Mouse (Mus musculus) heart, embryonic 16.5 days (tissue): ENCODE measurements at regions not wholly inside any gene's neighbourhood (a gene's known extent, or its start where the extent isn't known, plus 50 kb on each side); places are given as distances from the start of the nearest gene placed in this dataset.

Source experiments
- ATAC-seq: fragments of 200-750 bp; cut with Nextera tagmentation; replicated peaks from 2 replicates; pipeline ENCODE4 v1.8.0; 2017; ENCODE audit warnings: moderate number of reproducible peaks; ENCODE audit not compliant: insufficient read depth, low FRiP score; ENCODE audit errors: extremely low read depth
- H3K27ac ChIP-seq: fragments of 300-500 bp; sonication (generic); 2 replicates; pipeline ENCODE4 v1.5.1; 2014; ENCODE audit warnings: mild to moderate bottlenecking, low read length, control low read depth, moderate library complexity
- H3K27me3 ChIP-seq: fragments of 300-500 bp; sonication (generic); 2 replicates; pipeline ENCODE4 v1.6.1; 2014; ENCODE audit warnings: low read length, mixed read lengths; ENCODE audit not compliant: control insufficient read depth, insufficient read depth
- H3K36me3 ChIP-seq: fragments of 300-500 bp; sonication (generic); 2 replicates; pipeline ENCODE4 v1.6.1; 2014; ENCODE audit not compliant: control insufficient read depth, insufficient read depth
- H3K4me1 ChIP-seq: fragments of 300-500 bp; sonication (generic); 2 replicates; pipeline ENCODE4 v1.6.1; 2014; ENCODE audit warnings: low read length, mixed read lengths; ENCODE audit not compliant: control insufficient read depth, insufficient read depth
- H3K4me2 ChIP-seq: fragments of 300-500 bp; sonication (generic); 2 replicates; pipeline ENCODE4 v1.6.1; 2014; ENCODE audit warnings: low read depth, mild to moderate bottlenecking, control low read depth, low read length
- H3K4me3 ChIP-seq: fragments of 300-500 bp; sonication (generic); 2 replicates; pipeline ENCODE4 v1.5.1; 2014; ENCODE audit warnings: mild to moderate bottlenecking, control low read depth, low read length
- H3K9ac ChIP-seq: fragments of 300-500 bp; sonication (generic); 2 replicates; pipeline ENCODE4 v1.6.1; 2014; ENCODE audit warnings: low read length, control low read depth
- H3K9me3 ChIP-seq: fragments of 300-500 bp; sonication (generic); replicated peaks from 2 replicates; pipeline ENCODE4 v1.6.1; 2016; ENCODE audit warnings: low read length; ENCODE audit not compliant: control insufficient read depth
- WGBS: fragments of 180-500 bp; shearing (Covaris S2); extraction: QIAGEN DNeasy Blood & Tissue Kit; methylation state at CpG from one replicate; pipeline ENCODE4 v1.1.7; 2014; 5-methylcytosine and 5-hydroxymethylcytosine counted together

GRCm38 (mm10) chr4:105879891-105880290 is 90.2 kb downstream of the Gm12728 start:
- Histone ChIP-seq H3K4me2 (no peak overlapping the region), H3K4me1 (peaks cover 13% of the 10 kb centered on the region), H3K4me3 (no peak overlapping the region), H3K9ac (no peak overlapping the region), H3K27me3 (no peaks in the 10 kb centered on the region), H3K27ac (0 out of 2 replicates have a peak overlapping the region, but pooled peaks have one; percentile 33), H3K36me3 (no peaks in the 10 kb centered on the region), H3K9me3 (no peaks in the 10 kb centered on the region)
- 33% methylated on average over 3 of the region's 3 CpGs for WGBS
- peak; percentile 55 for ATAC-seq

- Histone ChIP-seq H3K27me3 (no peaks in the 10 kb centered on the region), H3K4me3 (no peak overlapping the region), H3K36me3 (no peaks in the 10 kb centered on the region), H3K9me3 (no peaks in the 10 kb centered on the region), H3K27ac (no peak overlapping the region), H3K4me1 (peaks cover 13% of the 10 kb centered on the region), H3K4me2 (no peak overlapping the region), H3K9ac (no peak overlapping the region)
- WGBS: 51% methylated on average over 3 of the region's 3 CpGs
- no peak for ATAC-seq
Observed at GRCm38 (mm10) chr4:105884791-105885190, 95.1 kb downstream of the Gm12728 start.

- H3K36me3 ChIP-seq: no peaks in the 10 kb centered on the region
- H3K4me1 ChIP-seq: no peaks in the 10 kb centered on the region; the same call in 1 of the 2 replicates
- no peak overlapping the region for H3K27ac ChIP-seq
- no peaks in the 10 kb centered on the region for H3K27me3 ChIP-seq
- no peak overlapping the region for H3K4me2 ChIP-seq
- H3K9me3 ChIP-seq: no peaks in the 10 kb centered on the region
- H3K4me3 ChIP-seq: no peak overlapping the region
- no peak for ATAC-seq
- no peak overlapping the region for H3K9ac ChIP-seq
- WGBS: 51% methylated on average over 4 of the region's 4 CpGs
Observed at GRCm38 (mm10) chr4:105891438-105891837, 101.8 kb downstream of the Gm12728 start.

DNA sequence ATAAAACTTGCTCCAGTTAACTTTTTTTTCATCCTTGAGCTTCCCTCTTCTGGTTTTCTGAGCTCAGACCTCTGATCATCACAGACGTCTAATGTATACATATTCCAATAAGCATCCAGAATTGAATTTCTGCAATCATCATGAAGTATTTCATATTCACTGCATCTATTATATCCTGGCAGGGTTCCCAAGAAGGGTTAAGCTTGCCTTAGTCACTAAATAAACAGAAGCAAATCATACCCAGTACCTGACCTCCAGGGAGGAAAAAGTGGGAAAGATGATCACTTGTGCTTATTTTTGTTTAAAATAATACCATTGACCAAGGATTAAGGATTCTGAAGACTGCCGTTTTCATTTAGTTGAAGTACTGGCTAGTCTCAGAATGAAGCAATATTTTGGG is 102.4 kb downstream of the Gm12728 start:
- Histone ChIP-seq H3K27me3 (no peaks in the 10 kb centered on the region), H3K36me3 (no peaks in the 10 kb centered on the region), H3K9ac (no peak overlapping the region), H3K4me3 (no peak overlapping the region), H3K4me1 (no peaks in the 10 kb centered on the region; the same call in 1 of the 2 replicates), H3K27ac (no peak overlapping the region), H3K4me2 (no peak overlapping the region), H3K9me3 (no peaks in the 10 kb centered on the region)
- ATAC-seq: no peak
- 78% methylated on average over 2 of the region's 2 CpGs for WGBS

- H3K9ac ChIP-seq: no peak overlapping the region
- no peak for ATAC-seq
- H3K27me3 ChIP-seq: no peaks in the 10 kb centered on the region
- H3K36me3 ChIP-seq: no peaks in the 10 kb centered on the region
- H3K27ac ChIP-seq: no peak overlapping the region
- no peak overlapping the region for H3K4me3 ChIP-seq
- H3K4me2 ChIP-seq: no peak overlapping the region
- no peaks in the 10 kb centered on the region for H3K9me3 ChIP-seq
- 73% methylated on average over 2 of the region's 2 CpGs for WGBS
- no peaks in the 10 kb centered on the region; the same call in 1 of the 2 replicates for H3K4me1 ChIP-seq
Observed at GRCm38 (mm10) chr4:105895116-105895515, 105.4 kb downstream of the Gm12728 start.

GRCm38 (mm10) chr4:105898054-105898847 is 108.6 kb downstream of the Gm12728 start:
- H3K9me3 ChIP-seq: no peaks in the 10 kb centered on the region
- no peaks in the 10 kb centered on the region for H3K36me3 ChIP-seq
- ATAC-seq: no peak
- no peaks in the 10 kb centered on the region; the same call in 1 of the 2 replicates for H3K4me1 ChIP-seq
- no peak overlapping the region for H3K4me2 ChIP-seq
- no peak overlapping the region for H3K9ac ChIP-seq
- no peak overlapping the region for H3K4me3 ChIP-seq
- H3K27me3 ChIP-seq: no peaks in the 10 kb centered on the region
- 89% methylated on average over 5 of the region's 5 CpGs for WGBS
- no peak overlapping the region for H3K27ac ChIP-seq

GRCm38 (mm10) chr4:105904896-105905295 is 115.2 kb downstream of the Gm12728 start:
- Histone ChIP-seq H3K9me3 (no peaks in the 10 kb centered on the region), H3K36me3 (no peaks in the 10 kb centered on the region), H3K27ac (no peak overlapping the region), H3K27me3 (no peaks in the 10 kb centered on the region; the same call in 1 of the 2 replicates), H3K4me2 (no peak overlapping the region), H3K9ac (no peak overlapping the region), H3K4me1 (no peaks in the 10 kb centered on the region), H3K4me3 (no peak overlapping the region)
- no peak for ATAC-seq
- WGBS: 73% methylated on average over 8 of the region's 8 CpGs

GRCm38 (mm10) chr4:105906411-105906810 is 116.7 kb downstream of the Gm12728 start:
- no peak for ATAC-seq
- Histone ChIP-seq H3K4me1 (no peaks in the 10 kb centered on the region), H3K9ac (no peak overlapping the region), H3K36me3 (no peaks in the 10 kb centered on the region), H3K4me3 (no peak overlapping the region), H3K9me3 (no peaks in the 10 kb centered on the region), H3K4me2 (no peak overlapping the region), H3K27ac (no peak overlapping the region), H3K27me3 (no peaks in the 10 kb centered on the region; the same call in 1 of the 2 replicates)
- WGBS: 79% methylated on average over 4 of the region's 4 CpGs

- Histone ChIP-seq H3K27me3 (no peaks in the 10 kb centered on the region; the same call in 1 of the 2 replicates), H3K9me3 (no peaks in the 10 kb centered on the region), H3K9ac (no peak overlapping the region), H3K27ac (no peak overlapping the region), H3K4me3 (no peak overlapping the region), H3K4me2 (no peak overlapping the region), H3K36me3 (no peaks in the 10 kb centered on the region), H3K4me1 (no peaks in the 10 kb centered on the region)
- no peak for ATAC-seq
- 76% methylated on average over 7 of the region's 7 CpGs for WGBS
Observed at GRCm38 (mm10) chr4:105907611-105908010, 117.9 kb downstream of the Gm12728 start.
